Mouse (Mus musculus): Measurements from ENCODE around the gene Pias4.
"Not testable (repeated sequence)": the region's sequence is repeated elsewhere in the genome, so short reads cannot be mapped to it uniquely, and the experiment has no call there.

The Pias4 gene

DNA sequence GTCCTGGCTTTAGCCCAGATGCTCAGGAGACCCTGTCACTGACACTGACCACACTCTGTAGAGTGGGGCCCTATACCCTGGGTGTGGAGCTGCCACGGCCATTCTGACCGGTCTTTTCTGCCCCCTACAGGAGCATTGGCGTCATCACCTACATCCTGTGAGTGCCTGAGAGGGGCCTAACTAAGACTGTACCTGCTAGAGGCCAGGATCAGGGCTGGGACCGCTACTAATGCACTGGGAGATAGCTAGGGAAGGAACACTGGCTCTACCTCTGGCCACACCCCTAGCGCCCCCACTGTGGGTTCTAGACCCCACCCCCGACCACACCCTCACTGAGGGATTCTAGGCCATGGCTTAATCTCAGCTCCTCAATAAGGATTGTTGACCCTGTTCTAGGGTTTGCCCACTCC is 23.2 kb upstream of the Pias4 start:
- DNase-seq (ENCODE audit: low spot score) = no peak

- DNase-seq (ENCODE audit: low spot score) = no peak
Measured at GRCm38 (mm10) chr10:81190236-81190911, 22.7 kb upstream of the Pias4 start.

DNA sequence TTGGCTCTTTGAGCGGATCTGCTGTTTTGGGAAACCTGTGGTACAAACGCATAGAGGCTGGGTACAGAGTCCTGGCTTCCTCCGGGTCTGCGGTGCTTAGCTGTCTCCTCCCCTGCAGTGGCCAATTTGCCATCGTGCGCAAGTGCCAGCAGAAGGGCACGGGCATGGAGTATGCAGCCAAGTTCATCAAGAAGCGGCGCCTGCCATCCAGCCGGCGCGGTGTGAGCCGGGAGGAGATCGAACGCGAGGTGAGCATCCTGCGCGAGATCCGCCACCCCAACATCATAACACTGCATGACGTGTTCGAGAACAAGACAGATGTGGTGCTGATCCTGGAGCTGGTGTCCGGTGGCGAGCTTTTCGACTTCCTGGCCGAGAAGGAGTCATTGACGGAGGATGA is 22.1 kb upstream of the Pias4 start:
- DNase-seq (ENCODE audit: low spot score) = no peak

- no peak for DNase-seq (ENCODE audit: low spot score)
Measured at GRCm38 (mm10) chr10:81187161-81187560, 19.4 kb upstream of the Pias4 start.

DNA sequence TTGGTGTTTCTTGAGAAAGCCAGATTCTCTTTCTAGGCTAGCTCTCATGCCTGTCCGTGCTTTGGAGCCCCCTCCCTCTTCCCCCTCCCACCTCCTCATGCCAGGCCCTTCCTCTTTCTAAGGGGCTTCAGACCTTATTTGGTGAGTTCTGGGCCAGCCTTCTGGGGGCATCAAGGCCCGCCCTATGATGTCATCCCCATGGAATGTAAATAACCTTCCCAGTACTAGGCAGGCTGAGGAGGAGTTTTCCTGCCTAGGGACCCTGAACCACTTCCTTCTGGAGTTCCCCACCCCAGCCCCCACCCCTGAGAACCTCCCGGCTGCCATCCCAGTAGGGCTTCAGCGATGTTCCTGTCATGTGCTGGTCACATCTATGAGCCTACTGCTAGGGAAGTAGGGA is 17.0 kb upstream of the Pias4 start:
- DNase-seq (ENCODE audit: low spot score) = no peak

GRCm38 (mm10) chr10:81183805-81184204 is 16.1 kb upstream of the Pias4 start, which contains the start of gene 4930442H23Rik:
TSS of gene 4930442H23Rik (minus strand) at chr10:81183849.
- DNase-seq (ENCODE audit: low spot score) = no peak

DNA sequence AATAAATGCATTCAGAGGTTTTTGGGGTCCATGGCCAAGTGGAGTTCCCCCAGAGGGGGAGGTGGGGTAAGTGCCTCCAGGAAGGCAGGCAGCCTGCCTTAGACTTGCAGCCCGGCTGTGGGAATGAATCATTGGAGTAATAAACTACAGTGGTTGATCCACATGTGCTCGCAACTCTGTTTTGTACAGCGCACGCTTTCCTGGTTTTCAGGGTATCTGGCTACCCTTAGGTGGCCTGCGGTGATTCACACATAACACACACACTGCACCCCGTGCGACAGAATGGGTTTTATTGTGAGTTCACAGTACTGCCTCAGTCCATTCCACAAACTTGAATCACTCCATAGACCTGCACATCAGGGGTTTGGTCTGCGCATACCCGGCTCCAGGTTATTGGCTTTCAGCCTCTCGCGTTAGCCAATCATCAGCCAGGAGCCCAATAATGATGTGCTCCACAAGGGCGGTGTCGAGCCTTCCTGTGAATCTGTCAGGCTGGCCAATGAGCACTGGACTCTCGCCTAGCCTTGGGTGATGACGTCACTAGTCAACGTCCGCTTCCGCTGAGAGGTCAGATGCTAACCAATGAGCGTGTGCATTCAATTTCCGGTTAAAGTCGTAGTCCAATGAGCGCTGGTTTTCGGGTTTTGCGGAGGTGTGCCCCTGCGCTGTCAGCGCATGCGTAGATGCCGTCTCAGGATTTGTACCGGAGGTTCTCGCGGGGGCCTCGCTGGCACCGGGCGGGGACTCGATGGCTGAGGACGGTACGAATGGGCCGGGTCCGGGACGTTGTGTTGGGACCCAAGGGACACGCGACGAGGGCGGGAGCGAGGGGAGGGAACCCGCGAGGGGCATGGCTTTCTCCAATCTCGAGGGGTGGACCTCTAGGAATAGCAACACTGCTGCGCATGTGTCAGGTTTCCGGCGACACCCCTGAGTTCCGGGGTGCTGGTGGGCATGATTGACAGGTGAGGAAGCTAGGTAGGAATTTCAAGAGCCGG is 14.9 kb upstream of the Pias4 start, which contains the start of gene Dapk3:
Dapk3 (plus strand) TSS at position 670 of the 998 bp plus-strand sequence.
- peak; percentile 98 for DNase-seq (ENCODE audit: low spot score)

DNA sequence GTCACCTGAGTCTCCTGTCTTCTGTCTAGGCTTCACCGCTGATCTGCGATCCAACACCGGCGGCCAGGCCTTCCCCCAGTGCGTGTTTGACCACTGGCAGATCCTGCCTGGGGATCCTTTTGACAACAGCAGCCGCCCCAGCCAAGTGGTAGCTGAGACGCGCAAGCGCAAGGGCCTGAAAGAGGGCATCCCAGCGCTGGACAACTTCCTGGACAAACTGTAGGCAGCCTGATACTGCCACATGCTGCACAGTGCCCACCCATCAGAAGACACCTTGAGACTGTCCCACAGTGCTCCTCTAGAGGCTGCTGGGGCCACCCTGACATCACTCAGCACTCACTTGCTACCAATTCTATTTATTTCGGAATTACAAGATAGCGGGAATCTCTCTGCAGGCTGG is 14.1 kb upstream of the Pias4 start:
- DNase-seq (ENCODE audit: low spot score) = not testable (repeated sequence)

DNA sequence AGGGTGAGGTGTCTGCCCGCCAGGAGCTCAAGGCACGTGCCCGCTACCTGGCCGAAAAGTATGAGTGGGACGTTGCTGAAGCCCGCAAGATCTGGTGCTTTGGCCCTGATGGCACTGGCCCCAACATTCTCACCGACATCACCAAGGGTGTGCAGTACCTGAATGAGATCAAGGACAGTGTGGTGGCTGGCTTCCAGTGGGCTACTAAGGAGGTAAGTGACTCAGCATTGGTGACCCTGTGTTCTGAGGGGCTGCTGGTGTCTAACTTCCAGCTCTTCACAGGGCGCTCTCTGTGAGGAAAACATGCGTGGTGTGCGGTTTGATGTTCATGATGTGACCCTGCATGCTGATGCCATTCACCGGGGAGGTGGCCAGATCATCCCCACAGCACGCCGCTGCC is 13.2 kb upstream of the Pias4 start:
- no peak for DNase-seq (ENCODE audit: low spot score)

- no peak for DNase-seq (ENCODE audit: low spot score)
Measured at GRCm38 (mm10) chr10:81179451-81180342, 12.0 kb upstream of the Pias4 start.

DNA sequence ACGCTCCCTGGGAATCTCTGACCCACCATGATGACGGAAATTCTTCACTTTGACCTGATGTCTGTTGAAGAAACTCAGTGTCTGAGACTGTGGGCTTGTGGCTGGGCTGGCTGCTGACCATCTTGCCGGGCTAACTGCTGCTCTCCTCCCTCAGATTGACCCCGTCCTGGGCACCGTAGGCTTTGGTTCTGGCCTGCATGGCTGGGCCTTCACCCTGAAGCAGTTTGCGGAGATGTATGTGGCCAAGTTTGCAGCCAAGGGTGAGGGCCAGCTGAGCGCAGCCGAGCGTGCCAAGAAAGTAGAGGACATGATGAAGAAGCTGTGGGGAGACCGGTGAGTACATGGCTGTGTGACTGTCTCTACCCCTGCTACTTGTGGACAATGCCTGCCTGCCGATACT is 11.2 kb upstream of the Pias4 start:
- no peak for DNase-seq (ENCODE audit: low spot score)

DNA sequence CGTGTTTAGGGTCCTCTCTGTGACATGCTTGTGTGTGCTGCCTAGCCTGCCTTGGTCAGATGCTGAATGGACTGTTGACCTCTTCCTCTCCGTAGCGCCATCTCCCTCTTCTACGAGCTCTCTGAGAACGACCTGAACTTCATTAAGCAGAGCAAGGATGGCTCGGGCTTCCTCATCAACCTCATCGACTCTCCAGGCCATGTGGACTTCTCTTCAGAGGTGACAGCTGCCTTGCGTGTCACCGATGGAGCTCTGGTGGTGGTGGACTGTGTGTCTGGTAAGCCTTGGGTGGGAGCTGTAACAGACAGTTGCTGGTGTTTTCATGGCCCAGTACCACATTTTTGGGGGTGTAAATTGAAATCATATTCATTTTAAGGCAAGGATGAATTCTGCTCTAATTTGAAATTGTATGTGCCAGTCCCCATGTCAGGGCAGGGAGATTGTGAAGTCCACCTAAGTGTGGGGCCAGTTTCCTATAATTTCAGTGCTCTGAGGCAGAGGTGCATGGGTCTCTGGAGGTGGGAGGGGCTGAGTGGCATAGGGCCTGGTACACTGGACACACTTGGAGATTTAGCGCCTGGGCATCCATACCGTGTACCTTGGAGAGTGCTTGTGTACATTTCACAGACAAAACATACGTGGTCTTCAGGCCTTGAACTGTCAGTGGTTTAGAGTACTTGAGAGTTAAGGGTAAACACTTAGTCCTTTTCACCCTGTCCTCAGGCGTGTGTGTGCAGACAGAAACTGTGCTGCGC is 10.4 kb upstream of the Pias4 start:
- no peak for DNase-seq (ENCODE audit: low spot score)

GRCm38 (mm10) chr10:81177491-81177925 is 9.8 kb upstream of the Pias4 start:
- DNase-seq (ENCODE audit: low spot score) = no peak

DNA sequence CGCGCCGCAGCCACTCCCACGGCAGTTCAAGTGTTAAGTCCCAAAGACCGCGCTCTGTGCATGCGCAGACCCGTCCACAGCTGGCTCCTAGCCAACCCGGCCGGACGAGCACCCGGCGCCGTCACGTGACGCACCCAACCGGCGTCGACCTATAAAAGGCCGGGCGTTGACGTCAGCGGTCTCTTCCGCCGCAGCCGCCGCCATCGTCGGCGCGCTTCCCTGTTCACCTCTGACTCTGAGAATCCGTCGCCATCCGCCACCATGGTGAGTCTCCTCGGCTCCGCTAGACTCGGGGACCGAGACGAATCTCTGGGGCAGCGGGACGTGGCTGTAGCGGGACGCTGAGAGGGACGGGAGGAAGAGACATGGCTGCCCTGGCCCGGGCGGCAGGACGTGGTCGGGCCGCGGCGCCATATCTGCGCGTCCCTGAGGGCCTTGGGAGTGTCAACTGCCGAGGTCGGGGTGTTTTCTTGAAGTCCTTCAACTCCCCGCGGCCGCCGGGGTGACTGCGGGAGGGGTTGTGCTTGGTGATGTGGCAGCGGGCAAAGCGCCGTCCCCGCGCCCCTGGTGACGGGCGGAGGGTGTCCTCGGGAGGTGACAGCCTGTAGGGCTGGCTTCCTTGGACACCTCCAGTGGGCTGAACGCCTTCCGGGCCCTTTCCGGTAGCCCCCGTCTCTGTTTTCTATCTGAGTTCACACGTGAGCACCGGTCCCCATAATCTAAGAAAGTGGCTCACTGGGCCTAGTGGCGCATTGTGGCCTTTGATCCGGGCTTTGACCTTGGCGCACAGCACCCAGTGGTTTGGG is 8.9 kb upstream of the Pias4 start, which contains the start of gene Eef2:
Eef2 (plus strand) TSS at position 166 of the 806 bp plus-strand sequence.
- DNase-seq (ENCODE audit: low spot score) = peak; percentile 99

- no peak for DNase-seq (ENCODE audit: low spot score)
Measured at GRCm38 (mm10) chr10:81175936-81176465, 8.3 kb upstream of the Pias4 start.

GRCm38 (mm10) chr10:81175345-81175701 is 7.6 kb upstream of the Pias4 start:
- DNase-seq (ENCODE audit: low spot score) = not testable (repeated sequence)

DNA sequence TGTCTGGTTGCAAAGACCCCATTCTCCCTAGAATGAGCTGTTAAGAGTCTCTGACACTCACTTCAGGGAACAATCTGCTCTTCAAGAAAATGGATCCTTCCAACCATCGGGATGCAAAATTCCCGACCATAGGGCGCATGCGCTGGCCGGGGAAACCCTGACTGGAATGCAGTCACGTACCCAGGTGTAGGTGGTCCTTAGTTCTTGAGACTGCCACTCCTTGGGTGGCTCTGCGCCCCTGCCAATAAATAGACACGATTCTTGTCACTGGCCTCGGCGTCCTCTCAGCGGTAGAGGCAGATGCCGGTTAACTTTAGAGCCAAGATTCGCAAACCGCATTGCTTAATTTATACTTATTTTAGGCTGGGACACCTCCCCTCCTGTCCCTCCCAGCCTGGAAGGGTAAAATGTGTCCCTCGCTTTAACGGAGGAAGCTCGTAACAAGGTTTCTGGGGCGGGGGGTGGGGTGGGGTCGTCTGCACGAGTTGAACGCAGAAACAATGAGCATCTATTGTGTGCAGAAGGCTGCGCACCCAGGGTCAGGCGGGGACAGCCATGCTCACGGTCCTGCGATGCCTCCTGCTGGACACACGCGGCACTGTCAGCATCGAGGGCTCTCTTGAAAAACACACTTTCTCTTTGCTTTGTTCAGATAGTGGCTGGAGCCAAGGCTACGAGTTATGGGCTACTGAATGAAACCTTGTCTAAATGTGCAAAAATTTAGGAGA is 7.1 kb upstream of the Pias4 start:
- peak; percentile 92 for DNase-seq (ENCODE audit: low spot score)

DNA sequence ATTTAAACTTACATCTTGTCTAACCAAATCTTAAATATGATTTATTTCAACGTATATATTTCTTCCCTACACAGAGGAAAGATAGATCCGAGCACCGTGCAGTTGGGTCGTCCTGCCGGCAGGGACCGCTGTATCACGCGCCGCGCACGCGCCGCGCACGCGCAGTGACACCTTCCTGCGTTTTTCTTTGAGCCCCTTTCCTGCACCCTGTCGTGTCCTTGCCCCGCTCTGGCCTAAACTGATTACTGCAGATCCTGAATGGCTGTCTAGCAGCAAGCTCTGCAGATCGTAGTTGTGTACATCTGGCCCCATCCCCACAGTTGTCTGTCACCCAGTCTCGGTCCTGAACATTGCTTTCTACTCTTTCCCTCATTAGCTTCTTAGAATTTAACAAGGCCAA is 5.4 kb upstream of the Pias4 start:
- peak; percentile 84 for DNase-seq (ENCODE audit: low spot score)

GRCm38 (mm10) chr10:81169411-81169900 is 1.7 kb upstream of the Pias4 start:
- not testable (repeated sequence) for DNase-seq (ENCODE audit: low spot score)

Measured in layer of hippocampus, adult 11-12 months (tissue).